Mouse (Mus musculus) embryo, embryonic 10.5 days (tissue): ENCODE measurements around the gene Grip1.
A peak's percentile ranks its signal among the peaks of the same experiment; 100 is the strongest.

Experiments
- DNase-seq: peaks from one replicate; pipeline ENCODE4 v3.0.0-alpha.2; 2015; ENCODE audit warnings: low spot score

Gene Grip1

DNA sequence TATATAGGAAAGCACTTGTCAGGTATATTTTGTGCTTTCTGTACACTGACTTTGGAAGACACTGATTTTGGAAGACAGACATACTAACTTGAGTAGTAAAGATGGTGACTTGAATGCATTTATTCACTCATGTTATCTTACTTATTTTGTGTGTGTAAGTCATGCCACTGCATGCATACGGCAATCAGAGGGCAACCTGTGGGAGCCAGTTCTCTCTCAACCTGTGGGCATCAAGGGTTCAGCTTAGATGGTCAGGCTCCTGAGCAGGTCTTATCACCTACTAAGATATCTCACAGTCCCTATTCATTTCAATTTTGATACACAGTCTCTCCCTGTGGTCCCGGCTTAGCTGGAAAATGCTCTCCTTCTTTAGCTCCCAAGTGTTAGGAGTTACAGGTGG lies 5.4 kb downstream of the Grip1 start:
- DNase-seq, result no peak

DNA sequence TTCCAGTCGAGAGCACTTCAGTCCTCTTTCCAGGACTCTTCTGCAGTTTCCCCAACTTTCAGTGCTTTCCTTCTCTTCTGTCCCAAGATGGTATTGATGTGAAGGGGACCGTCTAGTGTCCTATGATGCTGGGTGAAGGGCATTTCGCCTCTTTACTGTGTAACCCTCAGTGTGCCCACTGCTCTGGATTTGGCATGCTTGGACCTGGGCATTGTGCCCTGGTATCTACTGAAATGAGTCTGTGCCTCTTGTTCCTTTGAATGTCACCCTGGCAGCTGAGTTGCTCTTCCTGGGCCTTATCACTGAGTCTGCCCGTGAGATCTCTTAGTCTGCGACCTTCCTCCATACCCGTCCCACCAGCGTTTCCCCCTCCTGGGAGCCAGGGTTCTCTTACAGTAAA lies 9.7 kb downstream of the Grip1 start:
- no peak for DNase-seq

DNA sequence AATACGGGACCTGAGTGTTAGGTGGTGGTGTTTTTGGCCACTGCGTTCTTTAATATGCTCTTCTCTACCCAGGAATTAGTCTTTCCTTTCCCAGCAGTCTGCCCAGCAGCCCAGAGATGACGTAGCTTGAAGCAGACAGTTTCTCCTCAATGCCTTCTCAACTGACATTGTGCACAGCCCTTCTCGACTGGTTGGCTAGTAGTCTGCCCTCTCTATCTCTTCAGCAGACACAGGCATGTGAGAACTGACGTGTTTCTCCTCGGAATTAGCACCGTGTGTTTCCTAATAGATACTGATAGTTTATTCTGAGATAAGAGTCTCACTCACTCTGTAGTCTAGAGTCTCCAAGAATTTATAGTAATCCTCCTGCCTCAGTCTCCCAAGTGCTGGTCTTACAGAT lies 10.2 kb downstream of the Grip1 start:
- DNase-seq, result no peak

DNA sequence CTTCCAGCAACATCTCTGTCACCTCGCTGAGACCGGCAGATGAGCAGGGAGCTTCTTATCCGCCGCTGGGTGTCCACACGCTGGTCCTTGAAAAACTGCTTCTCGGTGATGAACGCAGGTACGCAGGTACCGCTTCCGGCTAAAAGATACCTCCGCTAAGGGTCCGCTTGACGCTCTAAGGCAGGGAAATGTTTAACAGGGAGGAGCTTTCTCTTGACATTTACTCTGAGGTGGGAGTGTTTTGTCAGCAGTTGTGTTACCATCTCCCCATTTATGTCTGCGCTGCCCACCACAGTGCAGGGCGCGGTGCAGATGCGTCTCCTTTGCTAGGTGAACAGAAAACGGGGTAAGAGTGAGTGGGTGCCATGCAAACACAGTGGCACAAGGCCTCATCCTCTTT lies 14.3 kb downstream of the Grip1 start:
- no peak for DNase-seq

DNA sequence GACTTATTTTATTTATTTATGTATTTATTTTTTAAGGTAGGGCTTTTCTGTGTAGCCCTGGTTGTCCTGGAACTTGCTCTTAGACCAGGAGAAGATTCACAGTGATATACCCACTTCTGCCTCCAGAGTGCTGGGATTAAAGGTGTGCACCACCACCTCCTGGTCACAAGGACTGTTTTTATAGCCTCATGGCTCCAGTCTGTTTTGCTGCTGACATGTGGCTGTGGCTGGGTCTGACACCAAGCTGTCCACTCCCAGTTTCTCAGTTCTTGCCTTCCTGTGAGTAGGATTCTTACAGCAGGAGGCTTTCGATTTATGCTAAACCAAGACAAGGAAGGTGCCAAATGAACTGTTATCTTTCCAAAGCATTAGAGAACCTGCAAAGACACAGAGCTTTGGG lies 16.5 kb downstream of the Grip1 start:
- DNase-seq, result no peak

DNA sequence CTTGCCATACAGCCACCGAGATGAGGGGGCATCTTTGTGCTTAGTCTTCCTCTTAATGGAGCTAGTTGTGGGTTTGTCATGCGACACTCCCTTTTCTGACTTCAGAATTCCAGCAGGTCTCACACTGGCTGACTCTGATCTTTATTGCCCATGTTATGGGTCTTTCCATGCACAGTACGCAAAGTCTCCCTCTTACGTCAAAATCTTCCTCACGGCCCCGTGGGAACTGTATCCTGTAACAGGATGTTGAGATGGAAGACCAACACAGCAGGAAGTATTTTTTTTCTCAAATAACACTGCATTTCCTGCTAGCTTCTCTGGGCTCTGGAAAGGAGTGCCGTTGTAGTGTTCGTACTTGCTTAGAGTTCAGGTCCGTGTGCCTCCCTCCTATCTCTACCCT lies 21.5 kb downstream of the Grip1 start:
- DNase-seq, result no peak

DNA sequence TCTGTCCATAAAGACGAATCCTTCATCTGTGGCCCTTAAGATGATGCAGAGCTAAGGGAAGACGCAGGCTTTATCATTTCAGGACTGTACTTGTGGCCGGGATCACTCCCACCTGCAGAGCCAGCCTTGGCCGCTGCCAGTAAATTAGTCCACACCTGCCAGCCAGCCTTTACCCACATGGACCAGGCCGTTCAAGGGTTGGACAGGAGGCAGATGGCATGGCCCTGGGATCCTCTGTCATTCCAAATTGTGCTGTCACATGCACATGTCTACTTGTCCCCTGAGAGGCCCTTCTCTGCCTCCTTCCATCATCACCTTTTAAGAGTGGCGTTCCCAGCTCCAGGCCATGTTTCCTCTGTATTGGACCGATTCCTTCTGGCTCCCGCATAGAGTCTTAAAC lies 24.0 kb downstream of the Grip1 start:
- no peak for DNase-seq

DNA sequence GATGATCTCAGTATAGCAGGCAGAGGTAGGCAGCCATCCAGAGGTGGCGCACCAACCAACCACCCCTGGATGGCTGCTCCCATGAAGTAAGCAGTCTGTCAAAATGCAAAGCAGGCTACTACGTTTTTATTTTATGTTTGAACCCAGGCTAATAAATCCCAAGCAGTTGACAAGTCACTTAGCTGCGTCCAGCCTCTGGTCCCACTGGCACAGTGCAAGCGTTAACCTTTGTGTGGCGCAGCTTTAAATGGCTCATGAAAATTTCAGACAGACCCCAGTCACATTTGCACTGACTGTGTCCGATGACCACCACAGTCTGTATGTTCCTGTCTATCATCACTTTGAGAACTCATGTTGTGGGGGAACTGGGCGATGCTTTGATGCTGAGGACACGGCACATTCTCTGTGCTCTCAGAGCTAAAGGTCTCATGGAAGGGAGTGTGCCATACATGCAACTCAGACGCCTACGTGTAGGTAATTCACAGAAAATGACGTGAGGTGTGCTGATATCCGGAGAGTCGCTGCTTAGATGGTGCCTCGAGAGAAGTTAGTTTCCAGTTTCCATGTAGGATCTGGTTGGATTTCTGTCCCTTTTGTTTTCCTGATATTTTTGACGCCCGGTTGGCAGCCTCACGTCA lies 29.6 kb downstream of the Grip1 start:
- peak; percentile 30 for DNase-seq

DNA sequence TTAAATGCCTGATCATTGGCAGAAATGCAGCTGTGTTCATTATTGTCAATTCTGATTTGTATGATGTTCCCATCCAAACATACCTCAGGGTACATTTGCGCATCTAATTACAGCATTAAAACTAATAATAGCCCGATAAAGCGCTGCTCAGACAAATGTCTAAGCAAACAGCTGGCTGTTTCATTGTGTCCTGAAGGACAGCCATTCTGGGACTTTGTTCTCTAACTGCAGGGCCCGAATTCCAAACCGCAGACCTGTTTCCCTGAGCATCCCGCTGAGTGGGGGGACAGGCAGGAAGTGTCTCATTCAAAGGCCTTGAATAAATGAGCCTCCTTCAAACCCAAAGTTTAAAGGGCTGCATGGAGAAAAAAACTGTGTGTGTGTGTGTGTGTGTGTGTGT lies 30.1 kb downstream of the Grip1 start:
- DNase-seq, result peak; percentile 63

DNA sequence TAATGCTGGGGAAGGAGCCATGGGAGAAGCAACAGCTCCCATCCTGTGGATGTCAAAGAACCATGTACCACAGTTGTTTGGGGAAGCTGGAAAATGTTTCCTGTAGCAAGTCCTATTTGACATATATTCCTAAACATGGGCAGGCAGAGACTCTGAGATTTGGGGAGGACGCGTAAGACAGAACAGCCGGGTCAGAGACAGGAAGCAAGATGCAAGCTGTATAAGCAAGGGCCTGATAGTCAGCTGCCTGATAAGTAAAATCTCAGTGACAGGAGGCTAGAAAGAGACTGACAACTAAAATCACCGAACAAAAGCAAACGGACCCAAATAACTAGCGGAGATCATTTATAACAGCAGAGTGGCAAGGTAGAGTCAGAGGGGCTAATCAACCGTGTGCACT lies 33.3 kb downstream of the Grip1 start:
- DNase-seq, result no peak

DNA sequence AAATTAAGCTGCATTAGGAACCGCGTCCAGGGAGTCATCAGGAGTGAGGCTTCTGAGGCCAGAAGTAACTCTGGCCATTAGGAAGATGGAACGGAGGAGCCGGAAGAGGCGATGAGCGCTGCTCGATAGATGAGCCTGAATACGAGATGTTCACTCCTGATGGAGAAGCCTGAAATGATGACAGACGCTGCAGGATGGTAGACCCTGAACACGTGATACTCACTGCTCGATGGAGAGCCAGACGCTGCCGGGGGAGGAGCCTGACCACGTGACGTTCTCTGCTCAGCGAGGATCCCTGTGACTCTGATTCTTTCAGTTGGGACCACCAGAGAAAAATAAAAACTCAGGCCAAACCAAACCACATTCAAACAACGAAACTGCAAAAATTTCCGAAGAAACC lies 37.2 kb downstream of the Grip1 start:
- DNase-seq, result no peak

DNA sequence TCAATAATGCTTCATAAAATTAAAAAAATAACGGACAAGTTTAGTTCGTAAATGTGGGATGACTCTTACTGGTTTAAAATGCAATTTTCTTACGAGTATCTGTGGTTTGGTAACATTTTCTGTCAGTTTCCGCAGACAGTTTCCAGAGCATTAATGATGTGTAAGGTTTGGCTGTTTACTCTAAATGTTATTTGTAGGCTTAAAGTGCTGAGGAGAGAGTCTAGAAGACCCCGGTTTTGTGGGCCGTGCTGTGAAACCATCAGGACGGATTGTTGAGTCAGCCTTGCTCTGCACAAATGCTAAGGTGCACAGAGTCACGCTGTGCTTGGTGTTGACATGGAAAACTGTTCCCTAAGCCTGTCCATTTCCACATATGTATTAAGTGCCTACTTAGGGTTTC lies 41.7 kb downstream of the Grip1 start:
- DNase-seq, result no peak

DNA sequence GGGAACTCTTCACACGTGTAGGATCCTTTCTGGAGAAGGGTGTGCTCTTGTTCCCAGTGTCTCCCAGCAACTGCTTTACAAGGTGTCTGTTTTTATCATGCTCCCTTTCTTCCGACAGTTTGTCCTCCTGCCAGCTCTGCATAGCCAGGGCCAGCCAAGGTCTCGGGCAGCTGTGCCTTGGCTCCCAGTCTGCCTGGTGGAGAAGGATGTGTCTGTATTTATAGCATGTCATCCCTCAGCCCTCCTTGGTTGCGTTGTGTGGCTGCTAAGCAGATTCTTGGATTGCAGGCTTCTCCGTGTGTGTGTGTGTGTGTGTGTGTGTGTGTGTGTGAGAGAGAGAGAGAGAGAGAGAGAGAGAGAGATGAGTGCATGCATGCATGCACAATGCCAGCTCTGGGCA lies 42.6 kb downstream of the Grip1 start:
- no peak for DNase-seq

DNA sequence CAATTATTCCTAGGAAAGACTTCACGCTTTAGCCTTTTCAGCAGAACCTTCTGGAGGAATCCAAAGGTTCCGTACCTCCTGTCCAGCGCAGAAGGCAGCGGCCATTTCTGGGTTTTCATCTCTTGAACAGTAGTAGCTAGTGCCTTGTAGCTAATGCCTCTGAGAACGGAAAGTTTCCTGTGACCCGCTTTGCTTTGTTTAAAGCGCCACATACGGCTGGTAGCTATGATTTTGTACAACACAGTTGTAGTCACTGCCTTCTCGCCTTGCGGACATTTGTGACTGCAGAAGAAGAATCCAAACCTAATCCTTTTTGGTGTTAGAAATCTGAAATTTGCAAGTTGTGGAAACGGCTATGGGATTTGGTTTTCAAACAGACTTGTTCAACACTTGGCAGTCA lies 68.1 kb downstream of the Grip1 start:
- DNase-seq, result no peak

DNA sequence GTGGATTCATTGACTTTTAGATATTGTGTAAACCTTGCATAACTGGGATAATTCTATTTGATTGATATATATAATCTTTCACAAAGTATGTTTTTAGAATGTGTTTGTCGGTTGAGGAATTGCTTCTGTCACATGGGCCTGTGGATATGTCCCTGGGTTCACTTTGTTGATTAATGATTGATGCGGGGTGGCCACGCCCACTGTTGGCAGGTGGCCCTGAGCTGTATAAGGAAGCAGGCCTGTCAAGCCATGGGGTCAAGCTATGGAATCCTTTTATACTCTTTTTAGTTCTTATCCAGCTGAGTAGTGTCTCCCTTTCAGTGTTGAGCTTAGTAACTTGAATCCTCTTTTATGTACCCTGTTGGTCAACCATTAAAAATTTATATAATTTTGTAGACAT lies 72.1 kb downstream of the Grip1 start:
- peak; percentile 39 for DNase-seq

DNA sequence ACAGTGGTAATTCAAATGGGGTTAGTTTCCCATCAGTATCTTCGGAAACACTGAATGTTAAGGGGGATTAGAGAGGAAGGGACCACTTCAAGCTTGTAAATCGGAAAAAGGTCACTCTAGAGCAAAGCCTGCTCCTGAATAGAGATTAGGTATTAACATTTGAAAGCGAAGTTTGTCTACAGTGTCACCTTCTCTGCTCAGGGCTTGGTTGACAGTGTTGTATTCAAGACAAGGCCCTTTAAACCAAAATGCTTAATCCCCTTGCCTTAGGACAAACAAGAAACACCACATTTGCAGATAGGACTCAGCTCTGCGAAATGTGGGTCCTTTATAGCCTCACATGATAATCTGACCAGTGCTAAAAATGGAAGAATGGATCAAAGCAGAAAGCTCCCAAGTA lies 81.2 kb downstream of the Grip1 start:
- DNase-seq, result no peak

DNA sequence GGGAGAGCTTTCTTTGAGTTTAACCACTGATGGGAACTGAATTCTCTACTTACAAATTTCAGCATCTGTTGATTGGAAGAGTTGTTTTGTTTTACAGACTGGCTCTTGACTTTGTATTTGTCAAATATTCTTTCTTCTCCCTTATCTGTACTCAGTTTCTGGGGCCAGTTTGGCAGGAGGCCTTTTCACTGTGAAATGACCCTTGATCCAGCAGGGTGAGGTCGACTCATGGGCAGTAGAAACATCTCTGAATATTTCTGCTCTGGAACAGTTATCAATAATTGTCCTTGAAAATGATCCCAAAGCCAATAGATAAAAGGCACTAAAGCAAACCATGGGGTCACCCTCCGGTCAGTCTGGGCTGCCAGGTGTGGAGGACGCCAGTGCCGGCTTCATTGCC lies 88.0 kb downstream of the Grip1 start:
- no peak for DNase-seq

DNA sequence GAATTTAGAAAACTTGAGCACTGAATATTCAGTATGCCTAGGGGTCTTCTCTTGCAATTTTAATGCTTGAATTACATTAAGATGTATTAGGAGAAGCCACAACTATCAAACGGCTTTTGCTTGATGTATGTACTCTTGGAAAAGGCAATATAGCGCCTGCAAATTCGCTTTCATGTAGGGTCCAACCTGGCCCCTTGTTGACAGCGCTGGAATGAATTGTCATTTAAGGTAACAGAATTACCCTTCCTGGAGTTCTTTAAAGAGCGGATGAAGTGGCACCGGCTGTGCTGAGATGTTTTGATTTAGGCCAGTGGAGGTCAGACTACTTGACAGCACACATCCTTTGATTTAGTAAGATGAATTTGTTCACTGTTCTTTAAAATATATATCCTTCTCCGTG lies 90.1 kb downstream of the Grip1 start:
- DNase-seq, result peak; percentile 19

DNA sequence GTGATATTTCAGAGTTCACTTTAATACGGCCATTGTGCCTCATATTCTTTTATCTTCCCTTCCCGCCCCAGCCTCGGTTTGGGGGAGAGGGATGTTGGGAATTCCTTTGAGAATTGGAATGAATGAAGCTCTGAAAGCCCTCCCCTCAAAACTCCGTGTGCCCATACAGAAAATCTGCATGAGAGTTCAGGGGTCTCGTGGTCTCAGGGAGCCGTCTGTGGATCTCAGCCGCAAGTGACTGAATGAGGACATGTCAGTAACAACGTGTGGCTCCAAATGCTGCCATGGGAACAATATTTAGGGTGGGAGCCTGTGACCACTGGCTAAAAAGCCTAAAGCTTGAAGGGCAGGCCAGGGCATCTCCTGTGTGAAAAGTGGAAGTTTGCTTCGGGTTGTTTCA lies 91.1 kb downstream of the Grip1 start:
- DNase-seq, result peak; percentile 27

DNA sequence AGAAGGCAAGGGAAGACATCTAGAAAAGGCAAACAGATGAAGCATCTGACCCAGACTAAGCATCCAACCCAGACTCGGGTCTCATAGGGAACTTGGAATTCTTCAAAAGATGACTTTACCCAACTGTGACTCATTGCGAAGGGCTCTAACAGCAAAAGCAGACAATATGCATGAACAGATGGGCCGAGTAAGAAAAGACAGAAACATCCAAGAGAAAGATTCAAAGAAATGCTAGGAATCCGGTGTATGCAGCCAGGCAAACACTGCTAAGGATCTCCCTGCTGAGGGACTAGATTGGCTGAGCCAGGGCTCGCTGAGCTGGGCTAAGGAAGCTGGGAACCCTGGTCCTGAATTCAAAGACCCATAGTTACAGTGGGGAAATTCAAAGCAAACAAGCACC lies 94.2 kb downstream of the Grip1 start:
- no peak for DNase-seq

DNA sequence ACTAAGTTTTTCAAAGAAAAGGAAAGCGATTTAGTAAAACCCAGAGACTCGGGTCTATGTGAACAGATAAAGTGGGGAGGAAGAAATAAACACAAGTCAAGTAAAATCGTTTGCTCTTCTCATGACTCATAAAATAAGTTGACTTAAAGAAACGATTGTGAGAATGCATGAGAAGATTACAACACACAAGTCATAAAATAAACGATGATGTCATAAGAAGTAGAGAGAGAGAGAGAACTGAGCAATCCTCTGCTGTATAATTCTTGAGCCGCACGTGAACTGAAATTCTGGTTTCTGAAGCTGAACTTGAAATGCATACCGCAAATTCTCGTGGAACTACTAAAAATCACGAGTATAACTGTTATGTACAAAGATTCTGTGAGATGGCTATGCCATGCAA lies 95.1 kb downstream of the Grip1 start:
- DNase-seq, result no peak

DNA sequence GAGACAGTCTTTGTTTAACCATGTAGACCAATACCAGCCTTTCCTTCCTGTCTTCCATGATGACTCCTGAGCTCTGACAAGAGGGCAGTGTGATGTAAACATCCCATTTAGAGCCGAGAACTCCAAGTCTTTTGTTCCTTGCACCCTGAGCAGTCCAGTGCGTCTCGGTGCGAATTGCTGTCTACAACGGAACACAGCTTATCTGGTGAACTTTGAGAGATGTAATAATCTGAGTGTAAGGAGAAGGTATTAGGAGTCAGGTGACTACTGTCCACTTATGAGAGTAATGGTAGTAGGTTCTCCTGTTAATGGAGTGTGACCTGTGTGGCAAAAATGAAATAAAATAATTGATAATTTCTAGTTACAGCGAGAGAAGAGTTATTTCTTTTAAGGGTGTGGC lies 97.0 kb downstream of the Grip1 start:
- DNase-seq, result no peak

DNA sequence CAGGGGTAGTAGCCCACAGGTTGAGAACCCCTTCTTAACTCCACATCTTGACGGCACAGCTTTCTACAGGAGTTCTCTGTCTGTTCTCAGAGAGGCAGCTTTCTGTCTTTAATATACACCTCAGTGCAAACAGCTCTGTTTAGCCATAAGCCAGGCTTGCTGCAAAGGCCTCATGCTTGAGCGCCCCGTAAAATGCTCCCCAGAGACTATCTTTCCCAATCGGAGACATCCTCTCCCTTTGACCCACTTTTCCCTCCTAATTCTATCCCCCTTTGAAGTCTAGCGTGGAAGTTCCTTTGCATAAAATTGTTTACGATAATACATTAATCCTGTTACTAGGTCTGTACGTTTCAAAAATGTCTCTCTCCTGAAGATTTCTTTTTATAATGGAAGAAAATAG lies 102.7 kb downstream of the Grip1 start:
- no peak for DNase-seq

DNA sequence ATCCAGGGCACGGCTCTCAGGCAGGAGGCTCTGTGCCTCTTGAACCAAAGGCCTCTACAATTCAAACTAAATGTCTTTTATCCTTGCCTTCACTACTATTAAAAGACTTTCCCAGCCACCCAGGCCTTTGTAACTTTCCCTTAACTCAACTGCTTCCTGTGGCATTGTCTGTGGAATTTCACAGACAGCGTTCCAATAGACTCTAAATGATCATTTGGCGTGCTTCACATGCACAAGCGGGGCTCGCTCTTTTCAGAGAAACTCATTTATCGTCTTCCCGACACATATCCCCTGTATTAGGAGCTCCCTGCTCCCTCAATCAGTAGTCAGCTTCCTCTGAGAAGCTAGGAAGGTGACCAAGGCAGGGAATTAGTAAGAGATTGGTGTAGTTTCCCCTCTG lies 104.8 kb downstream of the Grip1 start:
- DNase-seq, result no peak

DNA sequence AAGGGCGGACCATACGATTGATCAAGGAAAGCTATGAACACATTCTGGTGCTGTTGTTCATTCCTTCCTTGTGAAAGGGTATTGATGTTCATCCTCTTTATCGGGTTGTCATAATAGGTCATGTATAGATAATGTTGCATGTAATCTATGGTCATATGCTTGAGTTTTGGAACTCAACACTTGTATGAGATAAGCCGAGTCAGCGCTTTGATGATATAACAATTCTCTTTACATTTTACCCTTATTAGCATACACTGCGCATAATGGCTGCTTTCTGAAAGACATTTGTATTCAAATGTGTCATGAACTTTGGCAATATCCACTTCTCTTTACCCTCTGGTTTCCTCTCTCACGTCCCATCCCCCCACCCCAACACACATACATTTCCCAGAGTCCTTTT lies 111.2 kb downstream of the Grip1 start:
- no peak for DNase-seq
